Mouse (Mus musculus): Measurements from ENCODE around the gene Cetn3. TPM values are rescaled to one million over a fixed set of nuclear protein-coding genes. Genes with fewer than 3 reads are reported as not detected.

Gene Cetn3
- polyA plus RNA-seq, 1 experiment from 2014 or later, result 162 TPM

DNA sequence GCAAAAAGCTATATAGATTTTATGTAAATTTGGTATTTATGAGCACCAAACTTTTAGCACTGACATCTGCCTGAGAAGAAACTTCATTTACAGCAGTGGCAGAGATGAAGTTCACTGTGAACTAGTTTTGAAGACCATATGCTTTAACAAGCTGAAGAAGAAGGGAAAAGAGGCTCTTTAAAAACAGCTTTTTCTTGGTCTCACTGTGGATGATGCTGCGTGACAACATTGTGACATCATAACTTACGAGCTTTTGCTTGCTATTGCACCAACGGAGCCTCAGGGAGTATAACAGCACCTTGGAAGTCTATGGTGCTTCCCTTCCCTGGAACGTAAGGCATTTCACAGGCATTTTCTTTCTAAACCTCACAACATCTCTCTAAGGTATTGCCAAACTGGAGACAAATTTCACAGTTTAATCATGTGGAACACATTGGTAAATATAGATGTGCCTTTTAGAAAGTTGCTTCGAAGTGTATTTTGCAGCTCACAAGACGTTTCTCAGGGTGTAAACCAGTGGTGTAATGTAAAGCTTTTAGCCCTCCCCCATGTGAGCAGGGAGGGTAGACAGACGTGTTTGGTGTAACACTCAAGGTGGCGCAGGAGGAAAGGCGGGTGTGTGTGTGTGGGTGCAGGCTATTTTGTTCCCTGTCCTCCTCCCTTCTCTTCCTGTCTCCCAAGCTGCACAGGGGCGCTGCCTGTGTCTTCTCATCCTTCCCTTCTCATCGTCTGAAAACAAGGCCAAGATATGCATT lies 41.9 kb downstream of the Cetn3 start:
- Histone ChIP-seq H3K36me3 (no peaks in the 10 kb centered on the region), H3K27me3 (replicated peaks) (no peaks in the 10 kb centered on the region), H3K4me2 (no peak overlapping the region), H3K9ac (no peak overlapping the region), H3K27ac (replicated peaks) (no peak overlapping the region), H3K4me1 (no peaks in the 10 kb centered on the region), H3K9me3 (no peaks in the 10 kb centered on the region), H3K4me3 (no peak overlapping the region)
- no peak for ATAC-seq (ENCODE audit: extremely low read depth, insufficient number of reproducible peaks, low FRiP score, low TSS enrichment)
- WGBS, result 65% methylated on average over 11 of the region's 11 CpGs

DNA sequence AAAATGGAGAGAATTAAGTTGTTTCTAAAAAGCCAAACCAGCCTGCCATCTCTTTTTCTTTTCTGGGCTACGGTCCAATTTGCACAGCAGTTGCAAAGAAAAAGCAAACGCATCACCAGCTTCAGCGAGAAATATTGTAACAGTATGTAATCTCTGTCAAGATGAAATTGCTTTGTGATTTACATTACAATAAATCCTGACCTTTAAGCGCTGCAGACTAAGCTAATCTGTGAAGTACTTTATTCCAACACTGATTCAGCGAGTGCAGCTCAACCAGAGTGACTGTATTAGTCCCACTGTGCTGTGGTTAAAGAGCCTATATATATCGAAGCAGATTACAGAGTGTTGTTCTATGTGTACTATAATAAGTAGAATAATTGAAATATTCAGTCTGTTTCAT lies 45.6 kb downstream of the Cetn3 start:
- no peak for ATAC-seq (ENCODE audit: extremely low read depth, insufficient number of reproducible peaks, low FRiP score, low TSS enrichment)
- no peaks in the 10 kb centered on the region for H3K9me3 ChIP-seq
- no peaks in the 10 kb centered on the region for H3K4me1 ChIP-seq
- 68% methylated on average over 6 of the region's 6 CpGs for WGBS
- no peaks in the 10 kb centered on the region for H3K27me3 ChIP-seq (replicated peaks)
- no peak overlapping the region for H3K9ac ChIP-seq
- no peak overlapping the region for H3K4me2 ChIP-seq
- H3K36me3 ChIP-seq, result no peaks in the 10 kb centered on the region
- no peak overlapping the region for H3K27ac ChIP-seq (replicated peaks)
- no peak overlapping the region for H3K4me3 ChIP-seq

DNA sequence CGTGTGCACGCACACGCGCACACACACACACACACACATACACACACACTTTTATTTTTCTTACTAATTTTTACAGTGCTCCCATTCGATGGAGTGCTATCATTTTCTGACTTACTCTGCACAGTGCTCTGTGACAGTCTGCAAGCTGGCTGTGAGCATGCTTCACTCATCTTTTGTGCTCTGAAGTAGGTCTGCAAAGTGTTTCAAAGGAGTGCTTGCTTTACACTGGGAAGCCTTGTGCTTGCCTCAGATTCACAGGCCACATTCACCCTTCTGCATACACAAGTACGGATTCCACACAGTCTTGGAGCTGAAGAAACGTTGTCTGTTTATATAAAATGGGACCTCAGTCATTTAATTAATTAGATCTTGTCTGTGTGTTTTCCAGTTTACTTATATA lies 49.0 kb downstream of the Cetn3 start:
- no peak overlapping the region for H3K4me3 ChIP-seq
- H3K4me1 ChIP-seq, result no peaks in the 10 kb centered on the region
- H3K27me3 ChIP-seq (replicated peaks), result no peaks in the 10 kb centered on the region
- no peak overlapping the region for H3K9ac ChIP-seq
- no peak overlapping the region for H3K27ac ChIP-seq (replicated peaks)
- 85% methylated on average over 7 of the region's 7 CpGs for WGBS
- no peaks in the 10 kb centered on the region for H3K36me3 ChIP-seq
- no peaks in the 10 kb centered on the region for H3K9me3 ChIP-seq
- H3K4me2 ChIP-seq, result no peak overlapping the region
- no peak for ATAC-seq (ENCODE audit: extremely low read depth, insufficient number of reproducible peaks, low FRiP score, low TSS enrichment)

- no peaks in the 10 kb centered on the region for H3K36me3 ChIP-seq
- H3K9me3 ChIP-seq, result no peaks in the 10 kb centered on the region
- WGBS, result 67% methylated on average over 9 of the region's 9 CpGs
- H3K4me2 ChIP-seq, result no peak overlapping the region
- H3K4me3 ChIP-seq, result no peak overlapping the region
- no peak overlapping the region for H3K27ac ChIP-seq (replicated peaks)
- H3K4me1 ChIP-seq, result no peaks in the 10 kb centered on the region
- no peaks in the 10 kb centered on the region for H3K27me3 ChIP-seq (replicated peaks)
- no peak for ATAC-seq (ENCODE audit: extremely low read depth, insufficient number of reproducible peaks, low FRiP score, low TSS enrichment)
- no peak overlapping the region for H3K9ac ChIP-seq
These were observed 53.7 kb downstream of the Cetn3 start for GRCm38 (mm10) chr13:81836386-81837177.

- no peaks in the 10 kb centered on the region for H3K9me3 ChIP-seq
- no peak overlapping the region for H3K27ac ChIP-seq (replicated peaks)
- no peaks in the 10 kb centered on the region for H3K27me3 ChIP-seq (replicated peaks)
- no peaks in the 10 kb centered on the region for H3K4me1 ChIP-seq
- no peak overlapping the region for H3K4me3 ChIP-seq
- H3K36me3 ChIP-seq, result no peaks in the 10 kb centered on the region
- WGBS, result 83% methylated on average over 5 of the region's 5 CpGs
- H3K4me2 ChIP-seq, result no peak overlapping the region
- no peak overlapping the region for H3K9ac ChIP-seq
- no peak for ATAC-seq (ENCODE audit: extremely low read depth, insufficient number of reproducible peaks, low FRiP score, low TSS enrichment)
These were observed 55.1 kb downstream of the Cetn3 start for GRCm38 (mm10) chr13:81838016-81838415.

- Histone ChIP-seq H3K9me3 (no peaks in the 10 kb centered on the region), H3K4me3 (no peak overlapping the region), H3K36me3 (no peaks in the 10 kb centered on the region), H3K9ac (no peak overlapping the region), H3K4me2 (no peak overlapping the region), H3K4me1 (no peaks in the 10 kb centered on the region), H3K27me3 (replicated peaks) (no peaks in the 10 kb centered on the region), H3K27ac (replicated peaks) (no peak overlapping the region)
- ATAC-seq (ENCODE audit: extremely low read depth, insufficient number of reproducible peaks, low FRiP score, low TSS enrichment), result no peak
These were observed 56.1 kb downstream of the Cetn3 start for GRCm38 (mm10) chr13:81838948-81839347.

DNA sequence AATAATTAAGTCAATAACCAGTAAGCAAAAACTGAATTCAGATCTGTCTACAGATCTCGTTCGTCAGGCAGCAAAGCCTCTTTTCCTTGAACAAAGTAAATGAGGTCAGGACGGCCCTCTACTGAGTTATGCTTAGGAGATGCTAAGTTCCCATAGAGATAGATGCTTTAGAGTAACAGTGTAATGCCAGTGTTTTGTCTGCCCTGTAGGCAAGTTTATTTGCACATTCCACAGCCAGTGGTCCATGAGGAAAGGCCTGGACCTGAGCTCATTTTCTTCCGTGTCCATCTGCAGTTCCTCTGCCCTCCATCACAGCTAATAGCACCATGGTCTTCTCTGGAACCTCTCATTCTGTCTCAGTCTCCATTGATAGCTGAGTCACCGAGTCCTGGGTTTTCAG lies 57.4 kb downstream of the Cetn3 start:
- H3K4me1 ChIP-seq, result no peaks in the 10 kb centered on the region
- H3K36me3 ChIP-seq, result no peaks in the 10 kb centered on the region
- H3K27ac ChIP-seq (replicated peaks), result no peak overlapping the region
- no peak overlapping the region for H3K9ac ChIP-seq
- no peak overlapping the region for H3K4me3 ChIP-seq
- WGBS, result 75% methylated on average over 5 of the region's 5 CpGs
- ATAC-seq (ENCODE audit: extremely low read depth, insufficient number of reproducible peaks, low FRiP score, low TSS enrichment), result no peak
- no peaks in the 10 kb centered on the region for H3K27me3 ChIP-seq (replicated peaks)
- no peaks in the 10 kb centered on the region for H3K9me3 ChIP-seq
- H3K4me2 ChIP-seq, result no peak overlapping the region

DNA sequence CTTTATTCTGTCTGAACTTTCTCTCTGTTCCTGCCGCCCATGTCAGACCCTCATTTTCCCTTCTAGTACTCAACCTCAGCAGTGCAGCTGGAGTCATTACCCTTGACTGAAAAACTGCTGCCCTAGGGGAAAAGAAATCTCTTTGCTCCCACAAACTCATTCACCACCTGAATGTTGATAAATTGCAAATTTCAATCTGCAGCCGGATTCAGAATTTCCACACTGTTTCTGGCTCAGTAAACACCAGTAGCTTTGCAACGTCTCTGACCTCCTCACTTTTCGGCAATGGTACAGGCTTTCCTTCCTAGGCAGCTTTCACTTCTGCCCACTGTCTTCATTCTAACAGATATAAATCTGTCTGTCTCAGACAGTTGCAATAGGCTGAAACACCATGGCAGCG lies 57.8 kb downstream of the Cetn3 start:
- H3K4me2 ChIP-seq, result no peak overlapping the region
- no peak overlapping the region for H3K9ac ChIP-seq
- H3K27ac ChIP-seq (replicated peaks), result no peak overlapping the region
- 85% methylated on average over 5 of the region's 5 CpGs for WGBS
- H3K9me3 ChIP-seq, result no peaks in the 10 kb centered on the region
- H3K4me3 ChIP-seq, result no peak overlapping the region
- H3K4me1 ChIP-seq, result no peaks in the 10 kb centered on the region
- no peaks in the 10 kb centered on the region for H3K27me3 ChIP-seq (replicated peaks)
- ATAC-seq (ENCODE audit: extremely low read depth, insufficient number of reproducible peaks, low FRiP score, low TSS enrichment), result no peak
- no peaks in the 10 kb centered on the region for H3K36me3 ChIP-seq

DNA sequence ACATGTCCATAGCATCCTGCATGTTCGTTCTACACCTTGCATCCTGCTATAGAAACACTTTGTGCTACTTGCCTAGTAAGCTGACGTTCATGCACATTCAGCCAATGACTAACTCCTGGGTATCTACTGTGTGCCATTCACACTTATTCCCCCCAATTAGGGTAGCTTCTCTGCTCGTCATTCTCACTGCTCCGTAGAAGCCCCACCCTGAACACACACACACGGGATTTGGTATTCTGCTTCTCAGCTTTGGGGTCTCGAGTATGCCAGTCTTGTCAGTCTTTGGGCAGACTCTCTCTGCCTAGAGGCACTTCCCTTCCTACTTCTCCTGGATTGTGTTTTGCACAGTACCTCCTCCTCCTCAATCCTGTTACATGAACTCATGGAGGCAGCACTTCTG lies 59.4 kb downstream of the Cetn3 start:
- ATAC-seq (ENCODE audit: extremely low read depth, insufficient number of reproducible peaks, low FRiP score, low TSS enrichment), result no peak
- H3K27ac ChIP-seq (replicated peaks), result no peak overlapping the region
- H3K9ac ChIP-seq, result no peak overlapping the region
- H3K4me1 ChIP-seq, result no peaks in the 10 kb centered on the region
- WGBS, result 73% methylated on average over 6 of the region's 6 CpGs
- no peak overlapping the region for H3K4me2 ChIP-seq
- H3K4me3 ChIP-seq, result no peak overlapping the region
- no peaks in the 10 kb centered on the region for H3K36me3 ChIP-seq
- H3K27me3 ChIP-seq (replicated peaks), result no peaks in the 10 kb centered on the region
- no peaks in the 10 kb centered on the region for H3K9me3 ChIP-seq

Other genes starting within 250 kb of the Cetn3 start
- gene Adgrv1, start 149.9 kb upstream of the Cetn3 start, polyA plus RNA-seq (2015; fragmentation: Nextera tagmentation; extraction: Ambion mirVana), result 0.66 and 0.99 TPM in 2 replicates
- 20.7 and 20.8 TPM in 2 replicates for gene Lysmd3, start 125.4 kb upstream of the Cetn3 start, polyA plus RNA-seq (2015; fragmentation: Nextera tagmentation; extraction: Ambion mirVana)
- gene Polr3g, start 72.1 kb upstream of the Cetn3 start, polyA plus RNA-seq (2015; fragmentation: Nextera tagmentation; extraction: Ambion mirVana), result 15.2 and 17.6 TPM in 2 replicates
- 4.7 and 7.3 TPM in 2 replicates for gene Mblac2, start 71.7 kb upstream of the Cetn3 start, polyA plus RNA-seq (2015; fragmentation: Nextera tagmentation; extraction: Ambion mirVana)